Mouse (Mus musculus) effector memory CD4-positive, alpha-beta T cell, adult 7 months (primary cell): ENCODE data around the gene Rnpc3. TPM values are rescaled to one million over a fixed set of nuclear protein-coding genes. Genes with fewer than 3 reads are reported as not detected.

Experiments
- polyA plus RNA-seq: library from polyadenylated mRNA; unstranded; fragments of 100-300 nt; shearing (Covaris generic); gene quantifications from one replicate; pipeline ENCODE4 v1.2.1, GENCODE M21; 2017

Gene Rnpc3
- 29.5 TPM for polyA plus RNA-seq

GRCm38 (mm10) chr3:113629606-113630359 is at the start of gene Rnpc3:
TSS of gene Rnpc3 (minus strand) at chr3:113630149.

GRCm38 (mm10) chr3:113606599-113606998 is 23.4 kb downstream of the Rnpc3 start, which contains the start of gene Amy1:
TSS of gene Amy1 (minus strand) at chr3:113606699.

Other genes starting within 250 kb of the Rnpc3 start
- not detected for gene Amy2a1, start 97.7 kb downstream of the Rnpc3 start, polyA plus RNA-seq
- 0.50 TPM for gene Amy1, start 23.4 kb downstream of the Rnpc3 start, polyA plus RNA-seq